In genomic region chr17:32415417-32416020, GRCm38 (mm10) we compare ENCODE assay signal across 28 mouse cellular contexts. TPM values are rescaled to one million over a fixed set of nuclear protein-coding genes. Genes with fewer than 3 reads are reported as not detected.
A peak's percentile ranks its signal among the peaks of the same experiment; 100 is the strongest.
DNase-seq lines count a peak whose midpoint lies in the region; ATAC-seq and TF ChIP-seq lines count a peak whose summit lies in the region.
"Had no signal": no experiment of that assay in that cellular context is flagged by ENCODE, and none has a peak within 500 bp of the region (broad histone marks: within the 10 kb centered on the region; RNA-seq: fewer than 3 reads in every experiment).

No protein-coding gene starts in this region.

- H3K9ac ChIP-seq in heart, adult 2 months (ENCODE audit: low read depth, low read length): no peak overlapping the region
- H3K9ac ChIP-seq in heart, embryonic 16.5 days (ENCODE audit: low read length): no peak overlapping the region
- peak overlapping the region; percentile 40 for H3K9ac ChIP-seq in ES-E14 (ENCODE audit: insufficient read depth, low read depth, low read length, poor library complexity, severe bottlenecking)
- no peak overlapping the region for H3K9ac ChIP-seq in liver, embryonic 16.5 days (ENCODE audit: low read depth, low read length)
- H3K9ac ChIP-seq: forebrain, embryonic 12.5 days; limb, embryonic 15.5 days; midbrain, embryonic 12.5 days had no signal

- no peaks in the 10 kb centered on the region for H3K36me3 ChIP-seq in heart, adult 2 months (ENCODE audit: control insufficient read depth, insufficient read depth, low read length)
- no peaks in the 10 kb centered on the region for H3K36me3 ChIP-seq in heart, embryonic 16.5 days (ENCODE audit: control insufficient read depth, insufficient read depth)
- no peaks in the 10 kb centered on the region for H3K36me3 ChIP-seq in ES-E14 (ENCODE audit: control insufficient read depth, insufficient read depth, low read length, poor library complexity, severe bottlenecking)
- H3K36me3 ChIP-seq in liver, embryonic 16.5 days (ENCODE audit: control insufficient read depth, insufficient read depth): no peaks in the 10 kb centered on the region
- H3K36me3 ChIP-seq: forebrain, embryonic 12.5 days; limb, embryonic 15.5 days; midbrain, embryonic 12.5 days had no signal

- in situ Hi-C loops in ES-E14 (cut with MboI; ENCODE audit: low sequenced_read_pairs in 2 of 2, unreplicated experiment in 2 of 2): no loop called here

- TF ChIP-seq CTCF in heart, adult 2 months (IDR thresholded peaks at IDR 0.05): no peak

- DNase-seq in heart, adult 11 months: peak; percentile 73
- DNase-seq in heart, adult 2 months: no peak
- DNase-seq in heart, postnatal 4 days: no peak
- DNase-seq in ES-E14 (ENCODE audit: low read depth, low spot score): no peak
- DNase-seq in left cerebral cortex, adult 8-10 months (ENCODE audit: low spot score in 2 of 2): no peak
- DNase-seq: adrenal gland, adult 2 months; cerebellum, adult 2 months; cerebellum, postnatal 36 days; gastrocnemius, postnatal 25 days; kidney, adult 2 months; kidney, postnatal 14 days; layer of hippocampus, postnatal 36 days; right cerebral cortex, postnatal 14 days; spleen, adult 18-20 months; thymus, adult 18-20 months; thymus, postnatal 4 days had no signal

- H3K79me2 ChIP-seq in heart, adult 2 months (replicated peaks; ENCODE audit: control insufficient read depth, insufficient read depth, low read length): no peaks in the 10 kb centered on the region

- peak overlapping the region; percentile 37; the same call in 1 of the 2 replicates for H3K4me2 ChIP-seq in heart, embryonic 16.5 days (ENCODE audit: low read depth, low read length)
- no peak overlapping the region for H3K4me2 ChIP-seq in liver, embryonic 16.5 days (ENCODE audit: low read depth, low read length)
- H3K4me2 ChIP-seq: forebrain, embryonic 12.5 days; limb, embryonic 15.5 days; midbrain, embryonic 12.5 days had no signal

- intact Hi-C loops in heart, adult 2 months (cut with DNase I): no loop called here

- TF ChIP-seq POLR2A in heart, adult 2 months (IDR thresholded peaks at IDR 0.05; ENCODE audit: insufficient read depth, low read depth, low read length): no peak

- H3K4me1 ChIP-seq in heart, adult 2 months (ENCODE audit: control insufficient read depth, insufficient read depth, low read length): no peaks in the 10 kb centered on the region
- H3K4me1 ChIP-seq in heart, embryonic 16.5 days (ENCODE audit: control insufficient read depth, insufficient read depth, low read length): no peaks in the 10 kb centered on the region
- peaks cover 0 to 2% of the 10 kb centered on the region in 2 experiments; a peak in 1 of 4 replicates for H3K4me1 ChIP-seq in ES-E14 (ENCODE audit: control insufficient read depth in 2 of 2, insufficient read depth in 2 of 2, low read length in 2 of 2, poor library complexity in 1 of 2)
- H3K4me1 ChIP-seq in liver, embryonic 16.5 days (ENCODE audit: control insufficient read depth, low read depth, low read length): no peaks in the 10 kb centered on the region
- H3K4me1 ChIP-seq: forebrain, embryonic 12.5 days; limb, embryonic 15.5 days; midbrain, embryonic 12.5 days had no signal

- TF ChIP-seq EP300 in heart, adult 2 months (IDR thresholded peaks at IDR 0.05; ENCODE audit: insufficient read depth, low read depth, low read length): no peak

- H3K27ac ChIP-seq in heart, adult 2 months: no peak overlapping the region
- H3K27ac ChIP-seq in heart, embryonic 16.5 days (ENCODE audit: low read length): no peak overlapping the region
- no peak overlapping the region for H3K27ac ChIP-seq in ES-E14 (ENCODE audit: insufficient read depth, low read depth, low read length, poor library complexity, severe bottlenecking)
- no peak overlapping the region for H3K27ac ChIP-seq in liver, embryonic 16.5 days (ENCODE audit: low read length)
- H3K27ac ChIP-seq: forebrain, embryonic 12.5 days; layer of hippocampus, adult 2 months; limb, embryonic 15.5 days; midbrain, embryonic 12.5 days had no signal

- no peak overlapping the region for H3K4me3 ChIP-seq in heart, adult 2 months
- H3K4me3 ChIP-seq in heart, embryonic 16.5 days (ENCODE audit: low read length): 0 out of 2 replicates have a peak overlapping the region, but pooled peaks have one; percentile 10
- H3K4me3 ChIP-seq in ES-E14 (ENCODE audit: insufficient read depth in 1 of 2, low read depth in 1 of 2, low read length in 2 of 2, poor library complexity in 1 of 2, severe bottlenecking in 1 of 2): peak overlapping the region; percentile 5 to 61; a peak in 3 of 4 replicates
- no peak overlapping the region for H3K4me3 ChIP-seq in liver, embryonic 16.5 days (ENCODE audit: low read depth, low read length)
- H3K4me3 ChIP-seq: forebrain, embryonic 12.5 days; layer of hippocampus, adult 2 months; limb, embryonic 15.5 days; midbrain, embryonic 12.5 days had no signal

- no peak for ATAC-seq in heart, embryonic 16.5 days (replicated peaks; ENCODE audit: extremely low read depth, insufficient read depth, low FRiP score)
- ATAC-seq in liver, embryonic 16.5 days (ENCODE audit: low read depth): peak; percentile 32; the same call in 1 of the 2 replicates
- no peak for ATAC-seq in monocyte, adult 5-6 weeks (replicated peaks; ENCODE audit: insufficient number of reproducible peaks, low FRiP score, low TSS enrichment, poor library complexity, severe bottlenecking)
- ATAC-seq: CD4-positive, CD25-positive, alpha-beta regulatory T cell, adult 4 months had no signal

- WGBS in heart, adult 2 months: 30% methylated on average over 24 of the region's 24 CpGs
- WGBS in heart, embryonic 16.5 days: 32% methylated on average over 24 of the region's 24 CpGs
- 67% methylated on average over 24 of the region's 24 CpGs for WGBS in liver, embryonic 16.5 days (ENCODE audit: insufficient replicate concordance)

- no peaks in the 10 kb centered on the region for H3K9me3 ChIP-seq in heart, embryonic 16.5 days (replicated peaks; ENCODE audit: control insufficient read depth, low read length)
- no peaks in the 10 kb centered on the region for H3K9me3 ChIP-seq in ES-E14 (ENCODE audit: control insufficient read depth, insufficient read depth, low read depth, low read length)
- H3K9me3 ChIP-seq in liver, embryonic 16.5 days (replicated peaks; ENCODE audit: control insufficient read depth, low read length): no peaks in the 10 kb centered on the region
- H3K9me3 ChIP-seq: forebrain, embryonic 12.5 days; limb, embryonic 15.5 days; midbrain, embryonic 12.5 days had no signal

- peaks cover 2% of the 10 kb centered on the region; the same call in 1 of the 2 replicates for H3K27me3 ChIP-seq in heart, adult 2 months (ENCODE audit: control insufficient read depth, insufficient read depth, low read length)
- H3K27me3 ChIP-seq in heart, embryonic 16.5 days (ENCODE audit: control insufficient read depth, insufficient read depth, low read length): peaks cover 20% of the 10 kb centered on the region
- no peaks in the 10 kb centered on the region for H3K27me3 ChIP-seq in liver, embryonic 16.5 days (ENCODE audit: control insufficient read depth, insufficient read depth, low read depth, low read length)

TF ChIP-seq in ES-E14, 5 proteins besides CTCF, POLR2A, EP300 and RAD21:
- no peak for TF ChIP-seq HCFC1 (IDR thresholded peaks at IDR 0.05; ENCODE audit: borderline replicate concordance, insufficient read depth, low read length)
- no peak for TF ChIP-seq CHD2 (IDR thresholded peaks at IDR 0.05; ENCODE audit: low read depth, low read length)
- TF ChIP-seq ZNF384 (IDR thresholded peaks at IDR 0.05; ENCODE audit: low read depth, low read length): no peak
- no peak for TF ChIP-seq ZC3H11A (IDR thresholded peaks at IDR 0.05; ENCODE audit: borderline replicate concordance, low read depth, low read length)
- no peak for TF ChIP-seq MAFK (IDR thresholded peaks at IDR 0.05; ENCODE audit: insufficient read depth, low read depth, low read length)
TF ChIP-seq in ES-E14: peak in this region for 0.

RNA-seq across cellular contexts. Expression of gene Pglyrp2, which starts 8.4 kb away (rescaled TPM):
- total RNA-seq in heart, adult 2 months (2021): under 1 TPM in 1 of 2 experiments, not detected in 1; 0.09 TPM
- polyA plus RNA-seq in heart, adult 2 months (2012; rRNA removed): 0.35 and 0.86 TPM in 2 replicates
- polyA plus RNA-seq in heart, embryonic 16.5 days (2015; fragmentation: Nextera tagmentation; extraction: Ambion mirVana): 1.5 and 3.0 TPM in 2 replicates
- total RNA-seq in heart, postnatal 4 days (2021): not detected
- not detected in 2 replicates for total RNA-seq in ES-E14 (2012; rRNA removed)
- polyA plus RNA-seq in liver, embryonic 16.5 days (2015; fragmentation: Nextera tagmentation; extraction: Ambion mirVana): 11.0 and 12.9 TPM in 2 replicates
- total RNA-seq in left cerebral cortex, adult 8-10 months (2022): not detected
- total RNA-seq in monocyte, adult 5-6 weeks (2017): 7.1 to 34.0 TPM (median 12.8 TPM) in 3 replicates
- total RNA-seq: gastrocnemius, postnatal 25 days; layer of hippocampus, adult 2 months; layer of hippocampus, postnatal 36 days; left cerebral cortex, postnatal 25 days had no signal
- polyA plus RNA-seq: cerebellum, adult 2 months; forebrain, embryonic 12.5 days; hindbrain, embryonic 11.5 days; lung, embryonic 16.5 days; midbrain, embryonic 12.5 days; neural tube, embryonic 14.5 days had no signal

RNA-seq across cellular contexts. Expression of gene Rasal3, which starts 12.1 kb away (rescaled TPM):
- under 1 TPM; 0.70 to 0.98 TPM for total RNA-seq in heart, adult 2 months (2021)
- polyA plus RNA-seq in heart, adult 2 months (2012; rRNA removed): 1.1 and 4.2 TPM in 2 replicates
- 5.8 and 13.9 TPM in 2 replicates for polyA plus RNA-seq in heart, embryonic 16.5 days (2015; fragmentation: Nextera tagmentation; extraction: Ambion mirVana)
- total RNA-seq in heart, postnatal 4 days (2021): under 1 TPM; 0.52 to 0.67 TPM
- total RNA-seq in ES-E14 (2012; rRNA removed): 0.76 and 1.2 TPM in 2 replicates
- 2.6 and 2.9 TPM in 2 replicates for polyA plus RNA-seq in liver, embryonic 16.5 days (2015; fragmentation: Nextera tagmentation; extraction: Ambion mirVana)
- total RNA-seq in left cerebral cortex, adult 8-10 months (2022): 10 to 100 TPM in 2 of 4 experiments, 1 to 10 TPM in 2; 3.8 to 11.5 (median 7.6) TPM
- total RNA-seq in monocyte, adult 5-6 weeks (2017): 48.3 to 120 TPM (median 73.9 TPM) in 3 replicates

RNA-seq across cellular contexts. Expression of gene Wiz, which starts 26.3 kb away (rescaled TPM):
- total RNA-seq in heart, adult 2 months (2021): 10 to 100 TPM; 16.0 to 16.6 TPM
- polyA plus RNA-seq in heart, adult 2 months (2012; rRNA removed): 17.2 and 17.4 TPM in 2 replicates
- 10.5 and 11.1 TPM in 2 replicates for polyA plus RNA-seq in heart, embryonic 16.5 days (2015; fragmentation: Nextera tagmentation; extraction: Ambion mirVana)
- total RNA-seq in heart, postnatal 4 days (2021): 10 to 100 TPM; 33.7 to 34.6 TPM
- total RNA-seq in ES-E14 (2012; rRNA removed): 10.4 and 12.4 TPM in 2 replicates
- 4.8 and 5.8 TPM in 2 replicates for polyA plus RNA-seq in liver, embryonic 16.5 days (2015; fragmentation: Nextera tagmentation; extraction: Ambion mirVana)
- total RNA-seq in left cerebral cortex, adult 8-10 months (2022): 10 to 100 TPM; 46.6 to 50.3 (median 49.1) TPM
- 3.1 to 11.8 TPM (median 6.5 TPM) in 3 replicates for total RNA-seq in monocyte, adult 5-6 weeks (2017)

RNA-seq across cellular contexts. Expression of gene Cyp4f39, which starts 37.0 kb away (rescaled TPM):
- not detected for total RNA-seq in heart, adult 2 months (2021)
- 0.21 TPM in 1 of 2 replicates, not detected in the other for polyA plus RNA-seq in heart, adult 2 months (2012; rRNA removed)
- 0.24 and 0.54 TPM in 2 replicates for polyA plus RNA-seq in heart, embryonic 16.5 days (2015; fragmentation: Nextera tagmentation; extraction: Ambion mirVana)
- under 1 TPM; 0.17 to 0.43 TPM for total RNA-seq in heart, postnatal 4 days (2021)
- total RNA-seq in ES-E14 (2012; rRNA removed): 2.8 and 4.8 TPM in 2 replicates
- 0.69 and 0.81 TPM in 2 replicates for polyA plus RNA-seq in liver, embryonic 16.5 days (2015; fragmentation: Nextera tagmentation; extraction: Ambion mirVana)
- not detected for total RNA-seq in left cerebral cortex, adult 8-10 months (2022)
- not detected in 3 replicates for total RNA-seq in monocyte, adult 5-6 weeks (2017)
- total RNA-seq: adrenal gland, adult 2 months; layer of hippocampus, adult 2 months; layer of hippocampus, postnatal 36 days; left cerebral cortex, postnatal 25 days had no signal
- polyA plus RNA-seq: adrenal gland, adult 2 months; hindbrain, embryonic 11.5 days had no signal

Comparison
In these comparisons a context has a peak if more than half of its experiments do, and no peak if none do; other contexts are left out.
1. H3K4me3 ChIP-seq: peak in heart, embryonic 16.5 days (single experiment) and ES-E14 (2 of 2); none in heart, adult 2 months (single experiment) and liver, embryonic 16.5 days (single experiment).